Mouse (Mus musculus): ENCODE results near the gene Dnah9.

Gene Dnah9

GRCm38 (mm10) chr11:66167801-66168651, at the start of gene Dnah9:
TSS of gene Dnah9 (minus strand) at chr11:66168551.
- peak; percentile 85 for DNase-seq (ENCODE audit: extremely low spot score)

- no peak for DNase-seq (ENCODE audit: extremely low spot score)
These were observed 20.4 kb upstream of the Dnah9 start for GRCm38 (mm10) chr11:66188627-66189287.

GRCm38 (mm10) chr11:66188146-66188545, 19.8 kb upstream of the Dnah9 start:
- no peak for DNase-seq (ENCODE audit: extremely low spot score)

- DNase-seq (ENCODE audit: extremely low spot score), result no peak
These were observed 9.4 kb upstream of the Dnah9 start for GRCm38 (mm10) chr11:66177781-66178180.

- no peak for DNase-seq (ENCODE audit: extremely low spot score)
These were observed 4.3 kb downstream of the Dnah9 start for GRCm38 (mm10) chr11:66164022-66164421.

GRCm38 (mm10) chr11:66140631-66141252, 27.6 kb downstream of the Dnah9 start:
- DNase-seq (ENCODE audit: extremely low spot score), result no peak

- DNase-seq (ENCODE audit: extremely low spot score), result no peak
These were observed 33.5 kb downstream of the Dnah9 start for GRCm38 (mm10) chr11:66134826-66135225.

GRCm38 (mm10) chr11:66126150-66126549, 42.2 kb downstream of the Dnah9 start:
- no peak for DNase-seq (ENCODE audit: extremely low spot score)

- no peak for DNase-seq (ENCODE audit: extremely low spot score)
These were observed 43.9 kb downstream of the Dnah9 start for GRCm38 (mm10) chr11:66124496-66124895.

GRCm38 (mm10) chr11:66122017-66122416, 46.3 kb downstream of the Dnah9 start:
- peak; percentile 34 for DNase-seq (ENCODE audit: extremely low spot score)

- DNase-seq (ENCODE audit: extremely low spot score), result no peak
These were observed 84.6 kb downstream of the Dnah9 start for GRCm38 (mm10) chr11:66083663-66084254.

- DNase-seq (ENCODE audit: extremely low spot score), result no peak
These were observed 95.4 kb downstream of the Dnah9 start for GRCm38 (mm10) chr11:66072921-66073320.

- DNase-seq (ENCODE audit: extremely low spot score), result no peak
These were observed 109.4 kb downstream of the Dnah9 start for GRCm38 (mm10) chr11:66058956-66059355.

GRCm38 (mm10) chr11:66051294-66051693, 117.1 kb downstream of the Dnah9 start:
- no peak for DNase-seq (ENCODE audit: extremely low spot score)

GRCm38 (mm10) chr11:66049146-66049545, 119.2 kb downstream of the Dnah9 start:
- no peak for DNase-seq (ENCODE audit: extremely low spot score)

- no peak for DNase-seq (ENCODE audit: extremely low spot score)
These were observed 121.7 kb downstream of the Dnah9 start for GRCm38 (mm10) chr11:66046594-66047193.

- no peak for DNase-seq (ENCODE audit: extremely low spot score)
These were observed 124.7 kb downstream of the Dnah9 start for GRCm38 (mm10) chr11:66043635-66044034.

- DNase-seq (ENCODE audit: extremely low spot score), result no peak
These were observed 125.8 kb downstream of the Dnah9 start for GRCm38 (mm10) chr11:66042531-66042930.

GRCm38 (mm10) chr11:66025728-66026127, 142.6 kb downstream of the Dnah9 start:
- DNase-seq (ENCODE audit: extremely low spot score), result no peak

GRCm38 (mm10) chr11:65975871-65976270, 192.5 kb downstream of the Dnah9 start:
- no peak for DNase-seq (ENCODE audit: extremely low spot score)

GRCm38 (mm10) chr11:65930796-65931195, 237.6 kb downstream of the Dnah9 start:
- DNase-seq (ENCODE audit: extremely low spot score), result no peak

- no peak for DNase-seq (ENCODE audit: extremely low spot score)
These were observed 238.0 kb downstream of the Dnah9 start for GRCm38 (mm10) chr11:65930359-65930758.
